Mouse (Mus musculus) small intestine, adult 2 months (tissue): Measurements from ENCODE around the gene Socs1.

ENCODE experiments used
- CTCF ChIP-seq: fragments of 200-500 bp; IDR thresholded peaks from 2 replicates; pipeline ENCODE4 v1.5.1; 2012; ENCODE audit warnings: low read depth, mild to moderate bottlenecking, control low read depth, inconsistent platforms, low read length, moderate library complexity, mixed read lengths; ENCODE audit not compliant: insufficient replicate concordance, insufficient read length; ENCODE audit errors: extremely low read depth
- POLR2A ChIP-seq: fragments of 200-500 bp; IDR thresholded peaks from 2 replicates; pipeline ENCODE4 v1.6.1; 2012; ENCODE audit warnings: low read depth, mild to moderate bottlenecking, control low read depth, inconsistent platforms, low read length, moderate library complexity

DNA sequence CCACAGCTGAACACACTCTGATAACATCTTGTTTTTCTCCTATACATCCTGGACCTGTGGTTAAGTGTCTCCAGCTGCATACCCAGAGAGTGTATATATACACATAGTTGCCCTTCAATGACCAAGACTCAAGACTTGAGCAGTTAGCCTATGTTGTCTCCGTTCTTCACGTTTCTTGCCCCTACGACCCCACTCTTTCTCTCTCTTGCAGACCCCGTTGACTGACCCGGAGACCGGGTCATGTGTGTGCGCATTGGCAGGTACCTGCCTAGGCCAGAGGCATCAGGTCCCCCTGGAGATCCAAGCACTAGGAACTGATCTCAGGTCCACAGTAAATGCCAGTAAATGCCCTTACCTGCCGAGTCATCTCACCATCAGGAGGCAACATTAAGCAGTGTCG, 41.9 kb upstream of the Socs1 start:
- TF ChIP-seq CTCF (no peak), POLR2A (no peak)
